ENCODE assay signal across 9 mouse cellular contexts in the genomic region with DNA sequence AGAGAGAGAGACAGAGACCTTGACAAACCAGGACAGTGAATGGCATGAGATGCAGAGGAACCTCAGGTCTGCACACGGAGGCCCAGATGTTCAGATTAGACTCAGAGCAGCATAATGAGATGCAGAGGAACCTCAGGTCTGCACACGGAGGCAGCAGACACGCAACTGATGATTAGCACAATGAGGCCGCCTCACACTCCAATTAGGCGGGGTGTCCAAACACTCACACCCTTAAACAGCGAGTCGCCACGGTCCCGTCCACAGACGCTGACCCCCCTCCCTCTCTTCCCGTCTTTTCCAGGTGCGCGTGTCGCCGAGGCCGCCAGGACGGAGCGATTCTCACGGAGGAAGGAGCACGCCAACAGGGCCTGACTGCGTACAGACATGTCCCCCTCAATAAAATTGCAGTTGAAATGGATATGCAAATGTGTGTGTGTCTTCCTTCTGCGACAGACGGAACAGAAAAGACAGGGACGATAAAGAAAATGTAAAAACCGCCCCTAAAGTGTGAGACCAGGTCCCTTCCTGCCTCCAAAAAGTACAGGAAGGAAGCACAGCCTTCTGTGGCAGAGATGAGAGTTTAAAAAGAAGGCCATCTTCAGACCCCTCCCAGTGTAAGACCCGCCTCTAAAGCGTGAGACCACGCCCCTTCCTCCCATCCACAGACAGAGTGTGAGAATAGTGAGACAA. TPM values are rescaled to one million over a fixed set of nuclear protein-coding genes. Genes with fewer than 3 reads are reported as not detected.
DNase-seq lines count a peak whose midpoint lies in the region; ATAC-seq and TF ChIP-seq lines count a peak whose summit lies in the region.
"Not testable (repeated sequence)": the region's sequence is repeated elsewhere in the genome, so short reads cannot be mapped to it uniquely, and the experiment has no call there.
"Had no signal": no experiment of that assay in that cellular context is flagged by ENCODE, and none has a peak within 500 bp of the region (broad histone marks: within the 10 kb centered on the region; RNA-seq: fewer than 3 reads in every experiment).

No protein-coding gene starts in this region.

- H3K9ac ChIP-seq in ES-E14 (ENCODE audit: insufficient read depth, low read depth, low read length, poor library complexity, severe bottlenecking); forebrain, embryonic 15.5 days (replicated peaks); heart, postnatal 0 days (replicated peaks; ENCODE audit: low read depth, low read length): not testable (repeated sequence)

- peak overlapping the region; percentile 3; the same call in 1 of the 2 replicates for H3K27ac ChIP-seq in ES-E14 (ENCODE audit: insufficient read depth, low read depth, low read length, poor library complexity, severe bottlenecking)
- H3K27ac ChIP-seq in cerebellum, adult 2 months (ENCODE audit: insufficient read depth, low read length); forebrain, embryonic 15.5 days (replicated peaks); heart, postnatal 0 days (ENCODE audit: low read depth): not testable (repeated sequence)

- not testable (repeated sequence) for H3K4me1 ChIP-seq in ES-E14 (ENCODE audit: control insufficient read depth in 2 of 2, insufficient read depth in 2 of 2, low read length in 2 of 2, poor library complexity in 1 of 2); cerebellum, adult 2 months (ENCODE audit: control insufficient read depth, insufficient read depth, low read length); forebrain, embryonic 15.5 days; heart, postnatal 0 days (ENCODE audit: control insufficient read depth, insufficient read depth); lung, adult 2 months (ENCODE audit: control insufficient read depth, insufficient read depth, low read length)

- in situ Hi-C loops in ES-E14 (cut with MboI; ENCODE audit: low sequenced_read_pairs in 2 of 2, unreplicated experiment in 2 of 2), result not testable (repeated sequence)

- not testable (repeated sequence) for TF ChIP-seq EP300 in heart, postnatal 0 days (IDR thresholded peaks at IDR 0.05; ENCODE audit: low read depth)

- TF ChIP-seq CTCF in cerebellum, adult 2 months (IDR thresholded peaks at IDR 0.05; ENCODE audit: borderline replicate concordance, insufficient read depth, low read depth, low read length); heart, postnatal 0 days (IDR thresholded peaks at IDR 0.05; ENCODE audit: low read depth); lung, adult 2 months (IDR thresholded peaks at IDR 0.05; ENCODE audit: insufficient read depth, low read length): not testable (repeated sequence)

- peak; percentile 78 for DNase-seq in ES-E14 (ENCODE audit: low read depth, low spot score)
- peak; percentile 38 to 49 for DNase-seq in cerebellum, adult 2 months
- peak; percentile 22 for DNase-seq in heart, postnatal 0 days (ENCODE audit: low spot score)
- peak; percentile 56 for DNase-seq in kidney, postnatal 14 days
- peak; percentile 17 for DNase-seq in lung, adult 2 months
- DNase-seq in ovary, adult 18-20 months (ENCODE audit: low spot score), result peak; percentile 69
- DNase-seq in thymus, postnatal 10 days (ENCODE audit: low spot score in 2 of 2), result peak; percentile 27 to 64

- H3K4me2 ChIP-seq in forebrain, embryonic 15.5 days (replicated peaks); heart, postnatal 0 days (ENCODE audit: low read depth, low read length): not testable (repeated sequence)

- not testable (repeated sequence) for H3K27me3 ChIP-seq in cerebellum, adult 2 months (ENCODE audit: control insufficient read depth, insufficient read depth, low read length); forebrain, embryonic 15.5 days; heart, postnatal 0 days (ENCODE audit: control insufficient read depth, insufficient read depth, low read length)

- H3K9me3 ChIP-seq in ES-E14 (ENCODE audit: control insufficient read depth, insufficient read depth, low read depth, low read length), result not testable (repeated sequence)
- H3K9me3 ChIP-seq in forebrain, embryonic 15.5 days, result peaks cover 33% of the 10 kb centered on the region
- peaks cover 28% of the 10 kb centered on the region for H3K9me3 ChIP-seq in heart, postnatal 0 days (replicated peaks; ENCODE audit: control insufficient read depth, low read length)

- ATAC-seq in forebrain, embryonic 15.5 days (replicated peaks), result peak; percentile 12; the same call in 1 of the 2 replicates
- ATAC-seq in heart, postnatal 0 days (ENCODE audit: insufficient read depth, low read depth), result peak; percentile 16; the same call in 1 of the 2 replicates

- not testable (repeated sequence) for TF ChIP-seq POLR2A in cerebellum, adult 2 months (IDR thresholded peaks at IDR 0.05; ENCODE audit: borderline replicate concordance, insufficient read depth, low read length); lung, adult 2 months (IDR thresholded peaks at IDR 0.05; ENCODE audit: borderline replicate concordance, extremely low read depth, low read depth, low read length)

- H3K36me3 ChIP-seq in ES-E14 (ENCODE audit: control insufficient read depth, insufficient read depth, low read length, poor library complexity, severe bottlenecking), result peaks cover 68% of the 10 kb centered on the region
- H3K36me3 ChIP-seq in forebrain, embryonic 15.5 days, result peaks cover 32% of the 10 kb centered on the region
- peaks cover 36% of the 10 kb centered on the region for H3K36me3 ChIP-seq in heart, postnatal 0 days (replicated peaks; ENCODE audit: control insufficient read depth, insufficient read depth, low read length)

- WGBS in cerebellum, adult 2 months, result 72% methylated on average over 28 of the region's 28 CpGs
- WGBS in forebrain, embryonic 15.5 days, result 71% methylated on average over 28 of the region's 28 CpGs
- 76% methylated on average over 28 of the region's 28 CpGs for WGBS in heart, postnatal 0 days
- WGBS in lung, adult 2 months, result 71% methylated on average over 28 of the region's 28 CpGs

- not testable (repeated sequence) for H3K4me3 ChIP-seq in ES-E14 (ENCODE audit: insufficient read depth in 1 of 2, low read depth in 1 of 2, low read length in 2 of 2, poor library complexity in 1 of 2, severe bottlenecking in 1 of 2); cerebellum, adult 2 months (replicated peaks; ENCODE audit: insufficient read depth, low read depth, low read length); forebrain, embryonic 15.5 days; heart, postnatal 0 days (ENCODE audit: low read depth, low read length); lung, adult 2 months (replicated peaks; ENCODE audit: extremely low read depth, low read depth, low read length)

RNA-seq across cellular contexts. Expression of gene Gm21860, which starts 15.6 kb away (rescaled TPM):
- total RNA-seq in ES-E14 (2012; rRNA removed), result not detected in 2 replicates
- not detected in 2 replicates for polyA plus RNA-seq in cerebellum, adult 2 months (2012; rRNA removed)
- not detected in 2 replicates for polyA plus RNA-seq in forebrain, embryonic 15.5 days (2015; fragmentation: Nextera tagmentation; extraction: Ambion mirVana)
- total RNA-seq in heart, postnatal 0 days (2014; rRNA removed; ENCODE audit: low replicate concordance), result not detected in 2 replicates
- not detected in 2 replicates for polyA plus RNA-seq in heart, postnatal 0 days (2015; fragmentation: Nextera tagmentation; extraction: Ambion mirVana)
- not detected in 2 replicates for polyA plus RNA-seq in lung, adult 2 months (2012; rRNA removed)
- total RNA-seq: layer of hippocampus, adult 18-20 months had no signal

RNA-seq across cellular contexts. Expression of gene Gm47283, which starts 45.6 kb away (rescaled TPM):
- total RNA-seq in ES-E14 (2012; rRNA removed), result not detected in 2 replicates
- not detected in 2 replicates for polyA plus RNA-seq in cerebellum, adult 2 months (2012; rRNA removed)
- not detected in 2 replicates for polyA plus RNA-seq in forebrain, embryonic 15.5 days (2015; fragmentation: Nextera tagmentation; extraction: Ambion mirVana)
- not detected in 2 replicates for total RNA-seq in heart, postnatal 0 days (2014; rRNA removed; ENCODE audit: low replicate concordance)
- polyA plus RNA-seq in heart, postnatal 0 days (2015; fragmentation: Nextera tagmentation; extraction: Ambion mirVana), result not detected in 2 replicates
- not detected in 2 replicates for polyA plus RNA-seq in lung, adult 2 months (2012; rRNA removed)
- total RNA-seq: layer of hippocampus, adult 18-20 months had no signal

Comparison
In these comparisons a context has a peak if more than half of its experiments do, and no peak if none do; other contexts are left out.
1. DNase-seq: peak in every context shown above with its lines; median percentile 78 in ES-E14; 69 in ovary, adult 18-20 months; 56 in kidney, postnatal 14 days; 46 in thymus, postnatal 10 days; 44 in cerebellum, adult 2 months; 22 in heart, postnatal 0 days; 17 in lung, adult 2 months.